8 mouse cellular contexts compared by ENCODE assay signal in the genomic region with DNA sequence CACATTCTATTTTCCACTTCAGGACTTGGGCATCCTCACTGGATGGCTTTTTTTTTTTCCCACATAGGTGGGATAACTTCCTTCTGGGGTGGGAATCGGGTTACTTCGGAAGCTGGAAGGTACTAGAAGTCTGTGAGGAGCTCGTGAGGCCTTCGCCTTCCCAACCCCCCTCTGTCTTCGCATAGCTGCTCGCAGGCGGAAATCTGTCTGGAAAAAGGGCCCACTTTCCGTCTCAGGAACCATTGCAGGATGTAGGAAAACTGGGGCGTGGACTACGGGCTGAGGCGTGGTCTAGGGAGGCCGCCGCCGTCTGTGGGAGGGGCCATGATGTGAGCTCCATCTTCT. TPM values are rescaled to one million over a fixed set of nuclear protein-coding genes. Genes with fewer than 3 reads are reported as not detected.
A peak's percentile ranks its signal among the peaks of the same experiment; 100 is the strongest.
DNase-seq lines count a peak whose midpoint lies in the region; ATAC-seq and TF ChIP-seq lines count a peak whose summit lies in the region.

No protein-coding gene starts in this region.

- no peak for DNase-seq in left cerebral cortex, adult 2 months (ENCODE audit: extremely low spot score in 1 of 2, low spot score in 2 of 2)
- DNase-seq in left cerebral cortex, adult 11 months (ENCODE audit: low spot score), result no peak
- no peak for DNase-seq in intestine, embryonic 14.5 days (ENCODE audit: low spot score)
- DNase-seq in midbrain, postnatal 0 days (ENCODE audit: low spot score), result no peak
- no peak for DNase-seq in adrenal gland, postnatal 10 days
- DNase-seq in thymus, postnatal 14 days, result no peak
- DNase-seq in left cerebral cortex, postnatal 10 days (ENCODE audit: extremely low spot score in 1 of 2, low spot score in 2 of 2), result no peak

- H3K4me1 ChIP-seq in embryonic facial prominence, embryonic 12.5 days, result peaks cover 35% of the 10 kb centered on the region
- H3K4me1 ChIP-seq in intestine, embryonic 14.5 days (replicated peaks; ENCODE audit: control insufficient read depth, insufficient read depth, low read length), result peaks cover 23% of the 10 kb centered on the region
- H3K4me1 ChIP-seq in midbrain, postnatal 0 days (ENCODE audit: insufficient read depth, low read length), result peaks cover 15% of the 10 kb centered on the region

- peaks cover 20% of the 10 kb centered on the region for H3K36me3 ChIP-seq in embryonic facial prominence, embryonic 12.5 days
- H3K36me3 ChIP-seq in intestine, embryonic 14.5 days (ENCODE audit: control insufficient read depth, insufficient read depth, low read length), result peaks cover 25% of the 10 kb centered on the region
- peaks cover 7% of the 10 kb centered on the region for H3K36me3 ChIP-seq in midbrain, postnatal 0 days (ENCODE audit: insufficient read depth, low read length)

- no peaks in the 10 kb centered on the region for H3K27me3 ChIP-seq in embryonic facial prominence, embryonic 12.5 days
- no peaks in the 10 kb centered on the region for H3K27me3 ChIP-seq in intestine, embryonic 14.5 days (replicated peaks; ENCODE audit: control insufficient read depth, insufficient read depth, low read length)
- H3K27me3 ChIP-seq in midbrain, postnatal 0 days (ENCODE audit: insufficient read depth, low read length), result no peaks in the 10 kb centered on the region

- intact Hi-C loops in left cerebral cortex, adult 2 months (cut with DNase I), result loop anchor here (2.0 kb wide), 1 partner anchor 19 kb away; no protein-coding TSS in a partner anchor
- intact Hi-C loops in left cerebral cortex, postnatal 10 days (cut with DNase I), result no loop called here

- under 1% methylated on average over 14 of the region's 14 CpGs for WGBS in embryonic facial prominence, embryonic 12.5 days
- under 1% methylated on average over 14 of the region's 14 CpGs for WGBS in intestine, embryonic 14.5 days
- WGBS in midbrain, postnatal 0 days, result under 1% methylated on average over 14 of the region's 14 CpGs

- no peaks in the 10 kb centered on the region for H3K9me3 ChIP-seq in embryonic facial prominence, embryonic 12.5 days
- H3K9me3 ChIP-seq in intestine, embryonic 14.5 days (ENCODE audit: control insufficient read depth, low read length), result no peaks in the 10 kb centered on the region
- no peaks in the 10 kb centered on the region for H3K9me3 ChIP-seq in midbrain, postnatal 0 days (ENCODE audit: low read length)

- H3K9ac ChIP-seq in embryonic facial prominence, embryonic 12.5 days, result 0 out of 2 replicates have a peak overlapping the region, but pooled peaks have one; percentile 19
- H3K9ac ChIP-seq in intestine, embryonic 14.5 days (ENCODE audit: low read length), result peak overlapping the region; percentile 49
- 0 out of 2 replicates have a peak overlapping the region, but pooled peaks have one; percentile 79 for H3K9ac ChIP-seq in midbrain, postnatal 0 days (replicated peaks; ENCODE audit: low read length, poor library complexity, severe bottlenecking)

- peak overlapping the region; percentile 84 for H3K4me3 ChIP-seq in left cerebral cortex, adult 2 months
- peak overlapping the region; percentile 83 for H3K4me3 ChIP-seq in embryonic facial prominence, embryonic 12.5 days
- peak overlapping the region; percentile 74; the same call in 1 of the 2 replicates for H3K4me3 ChIP-seq in intestine, embryonic 14.5 days (ENCODE audit: low read depth, low read length)
- peak overlapping the region; percentile 61 for H3K4me3 ChIP-seq in midbrain, postnatal 0 days (ENCODE audit: low read depth, low read length)

- ATAC-seq in embryonic facial prominence, embryonic 12.5 days (ENCODE audit: insufficient number of reproducible peaks, insufficient read depth, low FRiP score, low TSS enrichment), result peak; percentile 0; the same call in 1 of the 2 replicates
- 0 out of 2 replicates have a peak, but pooled peaks have one; percentile 9 for ATAC-seq in intestine, embryonic 14.5 days (replicated peaks; ENCODE audit: low FRiP score, low TSS enrichment, low read depth)
- ATAC-seq in midbrain, postnatal 0 days (ENCODE audit: low FRiP score), result no peak

- peak overlapping the region; percentile 85 for H3K27ac ChIP-seq in left cerebral cortex, adult 2 months
- peak overlapping the region; percentile 96 for H3K27ac ChIP-seq in embryonic facial prominence, embryonic 12.5 days
- peak overlapping the region; percentile 90 for H3K27ac ChIP-seq in intestine, embryonic 14.5 days (ENCODE audit: low read depth)
- peak overlapping the region; percentile 92 for H3K27ac ChIP-seq in midbrain, postnatal 0 days (ENCODE audit: low read depth, low read length)

- TF ChIP-seq CTCF in left cerebral cortex, adult 2 months (IDR thresholded peaks at IDR 0.05), result no peak
- no peak for TF ChIP-seq CTCF in midbrain, postnatal 0 days (IDR thresholded peaks at IDR 0.05)

- H3K4me2 ChIP-seq in embryonic facial prominence, embryonic 12.5 days (replicated peaks), result peak overlapping the region; percentile 36
- H3K4me2 ChIP-seq in intestine, embryonic 14.5 days (ENCODE audit: low read length), result peak overlapping the region; percentile 60
- H3K4me2 ChIP-seq in midbrain, postnatal 0 days (ENCODE audit: low read depth, low read length, poor library complexity, severe bottlenecking), result peak overlapping the region; percentile 90

RNA-seq across cellular contexts. Expression of a gene that starts 0.2 kb away (rescaled TPM):
- 10 to 100 TPM; 37.8 to 43.3 TPM for total RNA-seq in left cerebral cortex, adult 2 months (2021)
- 85.1 and 93.4 TPM in 2 replicates for polyA plus RNA-seq in embryonic facial prominence, embryonic 12.5 days (2016; fragmentation: Nextera tagmentation; extraction: Ambion mirVana)
- polyA plus RNA-seq in intestine, embryonic 14.5 days (2014; fragmentation: Nextera tagmentation; extraction: Ambion mirVana), result 61.3 and 66.5 TPM in 2 replicates
- 45.1 and 60.9 TPM in 2 replicates for total RNA-seq in midbrain, postnatal 0 days (2014; rRNA removed)
- polyA plus RNA-seq in midbrain, postnatal 0 days (2015; fragmentation: Nextera tagmentation; extraction: Ambion mirVana), result 42.4 and 49.6 TPM in 2 replicates
- total RNA-seq in adrenal gland, postnatal 10 days (2021), result 10 to 100 TPM; 26.5 to 39.2 TPM
- total RNA-seq in left cerebral cortex, postnatal 10 days (2021), result 10 to 100 TPM; 43.5 to 45.3 TPM

RNA-seq across cellular contexts. Expression of a gene that starts 22.9 kb away (rescaled TPM):
- total RNA-seq in left cerebral cortex, adult 2 months (2021), result 100 to 1,000 TPM; 194 to 206 TPM
- polyA plus RNA-seq in embryonic facial prominence, embryonic 12.5 days (2016; fragmentation: Nextera tagmentation; extraction: Ambion mirVana), result 260 and 269 TPM in 2 replicates
- 453 and 498 TPM in 2 replicates for polyA plus RNA-seq in intestine, embryonic 14.5 days (2014; fragmentation: Nextera tagmentation; extraction: Ambion mirVana)
- 193 and 201 TPM in 2 replicates for total RNA-seq in midbrain, postnatal 0 days (2014; rRNA removed)
- 358 and 388 TPM in 2 replicates for polyA plus RNA-seq in midbrain, postnatal 0 days (2015; fragmentation: Nextera tagmentation; extraction: Ambion mirVana)
- total RNA-seq in adrenal gland, postnatal 10 days (2021), result 100 to 1,000 TPM; 470 to 572 TPM
- 100 to 1,000 TPM; 142 to 161 TPM for total RNA-seq in left cerebral cortex, postnatal 10 days (2021)

RNA-seq across cellular contexts. Expression of a gene that starts 34.8 kb away (rescaled TPM):
- 10 to 100 TPM; 16.6 to 23.3 TPM for total RNA-seq in left cerebral cortex, adult 2 months (2021)
- polyA plus RNA-seq in embryonic facial prominence, embryonic 12.5 days (2016; fragmentation: Nextera tagmentation; extraction: Ambion mirVana), result 33.8 and 38.6 TPM in 2 replicates
- polyA plus RNA-seq in intestine, embryonic 14.5 days (2014; fragmentation: Nextera tagmentation; extraction: Ambion mirVana), result 34.1 and 61.2 TPM in 2 replicates
- 12.5 and 14.3 TPM in 2 replicates for total RNA-seq in midbrain, postnatal 0 days (2014; rRNA removed)
- 16.8 and 19.6 TPM in 2 replicates for polyA plus RNA-seq in midbrain, postnatal 0 days (2015; fragmentation: Nextera tagmentation; extraction: Ambion mirVana)
- total RNA-seq in adrenal gland, postnatal 10 days (2021), result 100 to 1,000 TPM; 164 to 167 TPM
- 10 to 100 TPM; 25.9 to 26.0 TPM for total RNA-seq in left cerebral cortex, postnatal 10 days (2021)

RNA-seq across cellular contexts. Expression of a gene that starts 35.2 kb away (rescaled TPM):
- total RNA-seq in left cerebral cortex, adult 2 months (2021), result 10 to 100 TPM; 87.4 to 90.3 TPM
- polyA plus RNA-seq in embryonic facial prominence, embryonic 12.5 days (2016; fragmentation: Nextera tagmentation; extraction: Ambion mirVana), result 70.7 and 71.8 TPM in 2 replicates
- polyA plus RNA-seq in intestine, embryonic 14.5 days (2014; fragmentation: Nextera tagmentation; extraction: Ambion mirVana), result 42.3 and 45.7 TPM in 2 replicates
- 107 and 109 TPM in 2 replicates for total RNA-seq in midbrain, postnatal 0 days (2014; rRNA removed)
- polyA plus RNA-seq in midbrain, postnatal 0 days (2015; fragmentation: Nextera tagmentation; extraction: Ambion mirVana), result 34.2 and 34.5 TPM in 2 replicates
- 100 to 1,000 TPM in 1 of 2 experiments, 10 to 100 TPM in 1; 93.6 to 121 TPM for total RNA-seq in adrenal gland, postnatal 10 days (2021)
- total RNA-seq in left cerebral cortex, postnatal 10 days (2021), result 10 to 100 TPM; 95.2 to 98.6 TPM

RNA-seq across cellular contexts. Expression of a gene that starts 46.8 kb away (rescaled TPM):
- 1 to 10 TPM; 6.8 to 7.2 TPM for total RNA-seq in left cerebral cortex, adult 2 months (2021)
- polyA plus RNA-seq in embryonic facial prominence, embryonic 12.5 days (2016; fragmentation: Nextera tagmentation; extraction: Ambion mirVana), result 55.8 and 56.9 TPM in 2 replicates
- 10.2 and 12.2 TPM in 2 replicates for polyA plus RNA-seq in intestine, embryonic 14.5 days (2014; fragmentation: Nextera tagmentation; extraction: Ambion mirVana)
- 45.1 and 51.1 TPM in 2 replicates for total RNA-seq in midbrain, postnatal 0 days (2014; rRNA removed)
- polyA plus RNA-seq in midbrain, postnatal 0 days (2015; fragmentation: Nextera tagmentation; extraction: Ambion mirVana), result 52.1 and 58.4 TPM in 2 replicates
- 1 to 10 TPM; 3.3 to 4.5 TPM for total RNA-seq in adrenal gland, postnatal 10 days (2021)
- total RNA-seq in left cerebral cortex, postnatal 10 days (2021), result 10 to 100 TPM; 18.4 to 19.1 TPM

Comparison
In these comparisons a context has a peak if more than half of its experiments do, and no peak if none do; other contexts are left out.
1. H3K4me2 ChIP-seq: peak in every context shown above with its lines; median percentile 90 in midbrain, postnatal 0 days; 60 in intestine, embryonic 14.5 days; 36 in embryonic facial prominence, embryonic 12.5 days.
2. H3K9ac ChIP-seq: peak in every context shown above with its lines; median percentile 79 in midbrain, postnatal 0 days; 49 in intestine, embryonic 14.5 days; 19 in embryonic facial prominence, embryonic 12.5 days.
3. RNA of a gene that starts 34.8 kb away (total RNA-seq): 164 to 167 TPM in adrenal gland, postnatal 10 days; 25.9 to 26.0 TPM in left cerebral cortex, postnatal 10 days, 16.6 to 23.3 TPM in left cerebral cortex, adult 2 months and 12.5 to 14.3 TPM in midbrain, postnatal 0 days; every median in the first group is over 4 times any median in the second.
4. Peak in every context shown above with its lines, with median percentiles within 50 percentile points of each other: H3K27ac ChIP-seq and H3K4me3 ChIP-seq.